Mouse (Mus musculus) retina, embryonic 14.5 days (tissue): ENCODE data around the gene Tnf.
A peak's percentile ranks its signal among the peaks of the same experiment; 100 is the strongest.

Source experiments
- DNase-seq: peaks from one replicate; pipeline ENCODE4 v3.0.0-alpha.2; 2015; ENCODE audit warnings: low spot score

Tnf gene

DNA sequence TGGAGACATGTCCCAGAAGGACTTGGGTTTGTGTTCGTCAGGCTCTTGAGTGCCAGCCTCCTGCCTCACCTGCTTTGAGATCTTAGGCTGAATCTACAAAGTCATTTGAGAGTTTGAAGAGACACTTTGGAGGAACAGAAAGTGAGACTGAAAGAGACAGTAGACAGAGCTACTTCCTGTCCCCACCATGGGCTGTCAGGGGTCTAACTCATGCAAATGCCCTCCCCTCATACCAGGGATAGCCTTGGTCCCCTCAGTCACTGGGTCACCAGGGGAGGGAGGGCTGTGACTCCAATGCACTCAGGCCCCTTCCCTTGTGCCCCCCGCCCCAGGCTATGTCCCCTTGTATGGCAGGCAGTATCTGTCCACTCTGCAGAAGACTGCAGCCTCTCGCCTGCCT is 28.5 kb downstream of the Tnf start:
- DNase-seq = no peak

DNA sequence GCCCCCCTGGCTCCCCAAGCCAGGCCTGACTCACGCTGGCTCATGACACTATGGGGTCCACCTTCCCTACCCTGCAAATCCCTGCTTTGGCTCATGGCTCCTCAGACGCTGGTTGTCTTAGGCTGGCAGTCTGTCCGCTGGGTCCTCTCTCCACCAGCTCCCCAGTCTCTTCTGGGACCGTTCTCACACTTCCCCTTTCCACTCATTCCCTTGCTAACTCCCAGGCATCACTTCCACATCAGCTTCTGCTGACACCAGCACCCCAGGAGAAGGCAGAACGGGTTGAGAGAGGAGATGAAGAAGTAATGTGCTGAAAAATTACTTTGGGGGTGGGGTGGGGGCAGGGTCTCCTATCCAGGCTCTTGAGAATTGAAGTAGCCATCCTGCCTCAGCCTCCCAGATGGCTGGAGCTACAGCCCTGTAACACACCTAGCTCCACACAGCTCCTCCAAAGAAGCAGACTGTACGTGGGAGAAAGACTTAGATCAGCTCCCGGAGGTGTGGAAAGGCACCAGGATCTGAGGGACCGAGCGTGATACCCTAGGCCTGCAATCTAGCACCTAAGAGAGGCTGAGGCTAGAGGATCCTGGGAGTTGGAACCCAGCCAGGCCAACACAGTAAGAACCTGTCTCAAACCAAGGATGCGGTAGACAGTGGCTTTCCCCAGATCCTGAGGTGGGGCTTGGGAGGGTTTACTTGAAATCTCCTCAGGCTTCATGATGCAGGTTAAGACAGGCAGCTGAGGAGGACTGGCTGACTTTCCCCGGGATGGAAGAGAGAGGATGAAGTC is 29.2 kb downstream of the Tnf start:
- DNase-seq = no peak

DNA sequence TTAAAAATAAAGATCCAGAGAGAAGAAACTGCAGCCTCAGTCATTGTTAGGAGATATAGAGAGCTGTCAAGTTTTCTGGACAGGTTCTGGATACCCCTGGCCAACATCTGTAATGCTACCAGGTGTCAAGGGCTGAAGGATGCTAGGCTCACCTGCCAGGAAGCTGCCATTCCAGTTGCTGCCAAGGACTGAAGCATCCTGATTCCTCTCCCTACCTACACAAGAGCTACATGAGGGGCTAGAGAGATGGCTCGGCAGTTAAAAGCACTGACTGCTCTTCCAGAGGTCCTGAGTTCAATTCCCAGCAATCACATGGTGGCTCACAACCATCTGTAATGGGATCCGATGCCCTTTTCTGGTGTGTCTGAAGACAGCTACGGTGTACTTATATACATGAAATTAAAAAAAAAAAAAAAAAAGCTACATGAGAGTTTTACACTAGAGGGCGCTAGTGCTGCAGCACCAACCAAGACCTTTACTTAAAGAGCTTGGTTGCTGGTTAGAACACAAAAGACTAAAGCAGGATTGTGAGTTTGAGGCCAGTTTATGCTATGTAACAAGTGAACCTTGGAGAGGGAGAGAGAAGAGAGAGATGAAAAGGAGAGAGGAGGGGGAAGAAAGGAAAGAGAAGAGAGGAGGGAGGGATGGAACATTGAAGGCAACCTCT is 33.1 kb downstream of the Tnf start:
- peak; percentile 88 for DNase-seq

DNA sequence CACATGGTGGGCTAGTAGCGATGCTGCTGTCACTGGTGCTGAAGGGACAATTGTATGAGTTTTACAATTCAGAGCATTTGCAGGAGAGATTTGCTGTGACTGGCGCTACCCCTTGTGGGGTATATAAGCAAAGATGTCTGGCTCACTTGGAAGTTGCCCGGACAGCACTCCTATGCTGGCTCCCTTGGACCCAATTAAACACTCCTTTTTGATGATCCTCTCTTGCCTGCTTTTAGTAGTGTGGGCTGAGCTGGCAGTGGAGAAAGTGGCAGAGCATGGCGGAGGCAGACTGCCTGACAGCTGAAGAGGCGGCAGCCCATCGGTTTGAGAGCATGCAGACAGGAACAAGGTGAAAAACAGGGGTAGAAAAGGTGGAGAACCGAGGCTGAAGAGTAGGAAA is 34.0 kb downstream of the Tnf start:
- DNase-seq = no peak

DNA sequence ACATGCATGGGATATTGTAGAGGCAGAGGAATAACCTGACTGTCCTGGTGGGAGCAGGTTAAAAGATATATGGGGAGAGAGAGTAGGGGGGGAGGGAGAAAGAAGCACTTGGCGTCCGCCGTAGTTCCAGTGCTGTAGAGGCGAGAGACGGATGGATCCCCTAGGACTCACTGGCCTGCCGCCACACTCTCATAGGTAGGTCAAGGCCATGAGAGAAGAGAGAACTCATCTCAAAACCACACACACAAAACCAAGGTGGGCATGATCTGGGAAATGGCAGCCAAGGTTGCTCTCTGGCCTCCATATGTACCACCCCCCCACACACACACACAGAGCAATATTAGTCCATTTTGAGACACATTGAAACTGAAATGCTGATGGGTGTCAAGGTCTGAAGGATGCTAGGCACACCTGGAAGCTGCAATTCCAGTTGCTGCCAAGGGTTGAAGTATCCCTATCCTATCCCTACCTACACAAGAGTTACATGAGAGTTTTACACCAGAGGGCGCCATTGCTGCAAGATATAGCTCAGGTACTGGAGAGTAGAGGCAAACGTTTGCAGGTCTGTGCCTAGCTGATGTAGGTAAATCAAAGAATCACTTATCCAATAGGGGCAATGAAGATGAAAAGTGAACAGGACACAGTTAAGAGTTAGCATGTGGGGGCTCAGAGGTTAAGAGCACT is 35.3 kb downstream of the Tnf start:
- peak; percentile 78 for DNase-seq

DNA sequence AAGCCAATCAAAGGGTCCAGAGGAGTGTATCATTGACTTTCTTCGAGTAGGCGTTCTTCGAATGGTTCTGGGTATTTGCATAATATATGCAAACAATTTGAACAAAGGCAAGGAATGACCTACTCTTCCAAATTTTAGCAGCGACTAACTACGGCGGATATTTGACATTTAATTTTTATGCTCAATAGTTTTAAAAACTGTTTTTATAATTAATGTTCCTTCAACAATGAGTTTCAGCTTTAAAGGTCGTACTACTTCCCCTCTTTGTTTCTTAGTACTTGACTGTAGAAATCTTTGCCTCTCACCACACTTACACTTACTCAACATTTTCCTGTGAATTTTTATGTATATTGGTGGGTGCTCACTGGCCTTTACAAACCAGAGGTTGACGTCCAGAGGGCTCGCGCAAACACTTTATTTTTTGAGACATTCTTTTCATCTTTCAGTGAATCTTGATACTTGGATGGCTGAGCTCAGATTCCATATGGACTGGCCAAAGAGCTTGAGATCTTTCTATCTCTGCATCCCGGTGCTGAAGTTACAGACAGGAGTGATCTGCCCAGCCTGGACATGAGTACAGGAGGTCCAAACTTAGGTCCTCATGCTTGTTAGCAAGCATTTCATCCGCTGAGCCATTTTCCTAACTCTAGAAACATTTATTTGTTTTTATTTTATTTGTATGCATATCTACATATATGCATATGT is 36.2 kb downstream of the Tnf start:
- no peak for DNase-seq

DNA sequence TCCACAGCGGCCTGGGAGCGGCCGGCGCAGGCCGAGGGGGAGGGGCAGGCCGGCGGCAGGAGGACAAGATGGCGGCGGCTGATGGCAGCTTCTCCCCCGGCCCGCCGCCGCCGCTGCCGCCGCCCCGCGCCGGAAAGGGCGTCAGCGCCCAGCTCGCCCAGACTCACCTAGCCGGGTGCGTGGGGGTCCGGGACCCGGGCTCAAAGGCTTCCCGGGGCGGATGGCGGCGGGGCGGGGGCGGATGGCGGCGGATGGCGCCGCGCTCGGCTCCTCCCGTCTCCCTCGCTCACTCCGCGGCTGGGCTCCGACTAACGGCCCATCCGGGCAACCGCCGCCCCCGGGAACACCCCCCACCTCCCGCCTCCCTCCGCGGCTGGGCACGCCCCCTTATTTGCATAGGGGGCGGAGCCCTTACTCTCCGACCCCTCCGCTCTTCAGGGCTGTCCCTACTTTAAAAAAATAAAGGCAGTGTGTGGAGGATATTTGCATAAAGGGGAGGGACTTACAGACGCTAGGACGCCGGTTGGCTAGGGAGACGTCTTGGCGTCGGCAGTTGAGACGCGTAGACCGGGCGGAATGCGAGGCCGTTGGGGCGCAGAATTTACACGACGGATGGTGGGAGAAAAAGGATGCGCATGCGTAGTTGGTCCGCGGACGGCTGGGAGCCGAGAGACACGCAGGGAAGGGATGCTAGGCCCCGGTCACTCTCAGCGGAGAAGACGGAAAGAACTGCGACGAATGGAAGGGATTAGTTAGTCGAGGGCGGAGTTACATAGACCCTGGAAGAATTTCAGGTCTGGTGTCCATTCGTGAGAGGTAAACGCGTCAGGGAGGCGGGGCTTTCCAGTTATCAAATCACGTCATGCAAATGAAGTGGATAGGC is 37.0 kb downstream of the Tnf start, which contains the start of gene Prrc2a:
Prrc2a (minus strand) TSS at position 330 of the 883 bp plus-strand sequence.
- DNase-seq = peak; percentile 99

DNA sequence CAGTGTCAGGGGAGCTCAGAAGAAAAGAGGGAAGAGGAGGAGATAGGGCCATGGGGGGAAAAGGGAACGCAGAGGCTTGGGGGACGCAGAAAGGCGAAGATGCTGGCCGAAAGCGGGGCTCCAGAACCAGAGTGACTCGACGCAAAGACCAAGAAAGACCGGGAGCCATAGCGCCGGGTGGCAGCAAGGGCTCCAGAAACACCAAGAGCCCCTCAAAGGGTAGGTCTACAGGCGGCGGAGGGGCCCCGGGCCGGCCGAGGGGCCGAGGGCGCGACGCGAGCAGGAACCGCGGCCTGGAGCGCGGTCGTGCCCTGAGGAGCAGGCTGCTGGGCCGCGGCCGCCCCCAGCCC is 37.6 kb downstream of the Tnf start:
- no peak for DNase-seq

DNA sequence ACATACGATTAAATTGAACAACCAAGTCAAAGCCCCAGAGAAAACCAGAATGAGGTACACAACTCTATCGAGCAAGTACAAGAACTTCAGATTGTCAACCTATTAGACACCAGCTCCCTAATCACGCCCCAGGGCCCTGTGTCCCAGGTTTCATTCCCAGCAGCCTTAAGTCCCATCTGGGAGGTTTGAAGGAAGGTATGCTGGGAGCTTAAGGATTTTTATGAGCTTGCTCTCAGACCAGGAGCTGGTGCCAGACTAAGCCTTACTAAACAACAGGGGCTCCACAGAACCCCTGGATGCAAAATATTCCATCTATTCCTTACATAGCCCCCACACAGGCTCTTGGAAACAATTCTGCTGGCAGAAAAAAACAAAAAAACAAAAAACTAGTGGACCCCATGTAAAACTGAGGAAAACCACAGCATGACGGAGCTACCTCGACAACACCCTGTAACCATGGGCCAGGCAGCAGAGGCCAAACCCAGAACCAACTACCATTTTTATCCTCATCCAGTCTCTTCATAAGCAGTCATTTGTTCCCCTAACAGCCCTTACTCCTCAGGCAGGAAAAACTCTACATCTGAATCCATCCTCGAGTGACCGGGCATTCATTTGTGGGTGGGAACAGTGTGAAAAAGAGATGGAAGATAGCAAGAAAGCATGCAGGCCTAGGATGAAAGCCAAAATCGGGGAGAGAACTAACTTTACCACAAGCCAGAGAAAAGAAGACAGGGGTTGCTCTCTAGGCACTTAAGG is 38.3 kb downstream of the Tnf start:
- no peak for DNase-seq

DNA sequence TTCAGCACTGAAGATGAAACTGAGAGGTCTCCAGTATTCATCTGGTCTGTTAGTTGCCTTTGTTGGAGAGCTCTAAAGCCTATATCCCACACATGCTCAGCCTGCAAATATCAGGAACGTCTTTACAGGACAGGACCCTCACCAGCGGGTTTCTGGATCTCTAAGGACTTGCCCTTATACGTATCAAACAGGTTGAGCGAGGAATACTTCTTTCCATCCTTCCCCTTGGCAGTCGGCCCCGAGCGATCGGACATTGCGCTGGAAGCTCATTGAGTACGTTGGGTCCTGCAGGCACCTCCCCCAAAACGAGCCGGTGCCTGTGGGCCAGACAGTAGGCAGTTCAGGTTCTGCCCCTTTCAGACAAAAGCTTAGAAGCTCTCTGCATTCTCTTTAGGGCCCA is 39.1 kb downstream of the Tnf start:
- no peak for DNase-seq

DNA sequence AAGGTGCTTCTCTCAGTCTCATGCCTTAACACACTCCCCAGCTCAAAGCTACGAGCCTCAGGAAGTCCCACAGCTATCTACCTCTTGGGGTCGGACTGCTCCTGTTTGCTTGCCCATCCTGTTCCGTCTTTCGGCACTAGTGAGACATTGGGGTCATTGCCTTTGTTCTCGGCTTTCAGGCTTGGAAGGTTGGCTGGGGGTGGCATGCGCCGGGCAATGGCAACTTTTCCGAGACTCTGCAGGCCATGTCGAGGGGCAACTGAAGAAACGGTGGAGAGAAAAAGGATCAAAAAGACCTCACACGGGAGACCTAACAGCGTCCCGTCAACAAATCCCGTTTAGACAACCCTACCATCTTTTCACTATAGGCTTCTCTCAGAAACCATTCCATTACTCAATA is 39.7 kb downstream of the Tnf start:
- no peak for DNase-seq

DNA sequence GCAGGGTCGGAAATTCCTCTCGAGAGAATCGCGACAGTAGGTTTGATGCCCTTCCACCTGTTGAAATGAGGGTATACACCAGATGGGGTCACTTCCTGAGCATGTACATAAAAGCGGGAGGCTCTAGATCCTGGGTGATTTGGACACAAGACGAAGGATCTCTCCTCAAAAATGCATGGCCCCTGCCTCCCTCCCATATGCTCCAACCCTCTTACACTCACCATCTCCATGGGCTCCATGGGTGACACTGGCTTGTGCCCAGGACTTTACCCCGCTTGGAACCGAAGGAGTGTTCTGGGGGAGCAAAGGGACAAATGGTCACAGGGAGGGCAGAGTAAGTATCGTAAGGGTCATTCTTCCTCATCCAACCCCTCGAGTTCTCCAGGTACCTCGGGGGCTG is 40.4 kb downstream of the Tnf start:
- DNase-seq = no peak

DNA sequence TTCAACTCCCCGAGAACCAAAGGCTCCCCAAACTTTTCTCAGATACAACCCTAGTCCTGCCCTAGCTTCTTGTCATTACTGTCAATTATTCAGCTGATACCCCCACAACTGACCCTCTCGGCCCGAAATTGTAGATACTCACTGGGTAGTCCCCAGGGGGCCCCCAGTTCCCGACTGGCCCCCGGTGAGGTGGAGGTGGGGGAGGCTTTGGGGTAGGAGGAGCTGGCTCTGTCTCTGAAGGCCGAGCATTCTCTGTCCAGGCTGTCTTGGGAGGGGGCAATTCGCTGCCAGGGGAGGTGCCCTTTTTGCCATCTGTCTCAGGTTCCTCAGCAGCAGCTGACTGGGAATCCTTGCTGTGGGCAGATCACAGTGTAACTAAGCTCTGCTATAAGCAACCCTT is 42.2 kb downstream of the Tnf start:
- no peak for DNase-seq

DNA sequence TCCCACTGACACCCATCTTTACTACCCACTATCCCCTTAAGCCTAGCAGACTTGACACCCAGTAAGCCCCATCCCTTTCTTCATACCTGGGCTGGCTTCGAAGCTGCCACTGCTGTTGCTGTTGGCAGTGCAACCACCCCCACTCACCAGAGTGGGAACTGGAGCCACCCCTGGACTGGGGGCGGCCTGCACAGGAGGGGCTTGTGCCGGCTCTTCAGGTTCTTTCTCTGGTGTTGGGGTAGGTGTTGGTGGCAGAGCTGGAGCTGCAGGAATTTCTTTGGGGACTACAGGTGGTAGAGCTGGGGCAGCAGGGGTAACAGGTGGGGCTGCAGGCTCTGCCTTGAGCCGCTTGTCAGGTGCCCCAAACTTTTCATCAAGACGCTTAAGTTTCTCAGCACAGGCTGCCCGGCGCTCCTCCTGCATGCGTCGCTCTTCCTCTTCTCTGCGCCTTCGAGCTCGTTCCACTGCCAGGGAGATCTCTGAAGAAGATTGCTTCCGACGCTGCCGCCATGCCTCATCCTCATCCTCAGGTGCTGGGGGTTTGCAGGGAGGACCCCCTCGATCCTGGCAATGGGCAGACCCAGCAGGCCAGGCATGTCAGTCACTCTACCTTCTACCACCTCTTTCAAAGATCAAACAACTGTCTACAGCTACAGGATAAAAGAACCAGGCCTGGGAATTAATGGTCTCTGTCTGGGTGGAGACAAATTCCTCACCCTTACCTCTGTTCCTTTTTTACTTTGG is 42.8 kb downstream of the Tnf start:
- DNase-seq = no peak

DNA sequence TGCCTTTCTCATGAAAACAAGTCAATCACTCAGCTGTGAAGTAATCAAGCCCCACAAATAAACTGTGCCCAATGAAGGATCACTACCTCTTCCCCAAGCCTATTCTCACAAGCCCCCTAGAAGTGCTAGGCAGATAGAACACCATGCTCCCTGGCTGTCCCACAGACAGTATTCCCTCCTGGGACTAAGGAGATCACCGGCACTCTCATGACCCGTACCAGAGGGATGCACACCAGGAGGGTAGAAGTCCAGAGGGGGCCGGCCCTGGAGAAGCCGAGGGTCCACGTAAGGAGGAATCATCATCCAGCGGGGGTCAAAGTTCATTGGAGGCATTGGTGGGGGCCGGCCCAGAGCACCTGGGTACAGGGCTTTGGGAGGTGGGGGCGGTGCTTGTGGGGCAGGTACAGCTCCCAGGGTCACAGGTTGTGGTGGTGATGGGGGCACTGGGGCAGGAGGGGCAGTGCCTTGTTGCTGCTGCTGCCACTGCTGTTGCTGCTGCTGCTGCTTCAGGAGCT is 44.1 kb downstream of the Tnf start:
- DNase-seq = no peak

DNA sequence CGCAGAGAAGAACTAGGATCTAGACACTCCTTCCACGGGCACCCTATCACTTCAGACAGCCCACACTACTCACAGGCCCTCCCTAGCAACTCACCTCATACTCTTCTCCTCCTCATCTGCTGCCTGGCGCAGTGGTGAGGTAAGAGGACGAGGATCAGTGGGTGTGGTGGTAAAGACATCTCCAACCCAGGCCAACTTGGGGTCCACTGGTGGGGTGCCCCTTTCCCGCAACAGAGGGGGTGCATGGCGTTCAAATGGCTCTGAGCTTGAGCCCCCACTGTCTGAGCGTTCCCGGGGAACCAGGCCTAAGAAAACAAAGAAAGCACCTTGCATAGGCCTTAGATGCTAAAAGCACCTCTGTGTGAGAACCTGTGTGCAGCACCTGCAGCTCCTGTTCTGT is 44.6 kb downstream of the Tnf start:
- DNase-seq = no peak

DNA sequence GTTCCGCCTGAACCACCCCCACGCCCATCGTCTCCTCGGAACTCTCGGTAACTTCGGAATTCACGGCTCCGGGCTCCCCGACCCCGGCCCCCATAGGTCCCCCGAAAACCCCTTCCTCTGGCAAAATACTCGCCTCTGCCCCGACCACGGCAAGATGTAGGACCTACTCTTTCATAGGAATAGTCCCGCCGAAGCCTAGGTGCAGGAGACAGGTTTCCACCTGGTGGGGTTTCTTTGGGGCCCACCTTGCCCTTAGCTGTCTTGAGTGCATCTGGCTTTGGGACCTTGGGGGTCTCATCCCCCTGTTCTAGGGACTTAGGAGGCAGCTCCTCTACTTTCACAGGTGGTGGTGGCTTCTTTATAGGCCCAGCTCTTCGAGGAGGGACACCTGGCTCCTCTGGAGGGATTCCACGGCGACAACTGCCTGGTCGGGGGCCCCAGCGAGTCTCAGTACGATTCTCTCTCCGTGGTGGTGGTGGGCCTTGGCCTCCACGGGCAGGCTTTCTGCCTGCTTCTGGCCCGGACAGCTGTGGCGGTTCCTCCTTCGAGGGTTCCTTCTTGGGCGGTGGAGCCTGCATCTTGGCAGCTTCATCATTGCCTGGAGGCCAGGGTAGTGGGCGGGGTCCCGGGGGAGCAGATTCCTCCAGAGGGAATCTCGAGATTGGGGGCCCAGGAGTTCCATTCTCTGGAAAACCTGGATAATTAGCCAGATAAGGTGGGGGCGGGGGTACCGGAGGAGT is 45.2 kb downstream of the Tnf start:
- DNase-seq = no peak

DNA sequence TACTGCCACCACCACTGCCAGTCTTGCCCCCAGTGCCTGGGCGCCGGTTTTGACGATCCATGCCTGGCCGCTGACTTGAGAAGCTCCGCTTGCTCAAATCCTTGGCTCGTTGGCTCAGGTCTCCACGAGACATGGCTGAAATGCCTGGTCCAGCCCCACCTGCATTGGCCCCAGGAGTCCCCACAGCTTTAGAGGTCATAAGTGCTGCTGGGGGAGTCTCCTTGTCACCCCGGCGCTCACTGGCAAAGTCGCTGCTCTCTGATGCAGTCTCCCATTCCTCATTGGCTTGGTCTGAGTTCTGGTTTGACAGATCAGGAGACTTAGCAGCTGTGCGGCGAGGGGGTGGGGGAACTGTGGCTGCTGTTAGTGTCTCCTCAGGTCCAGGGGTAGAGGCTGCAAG is 46.4 kb downstream of the Tnf start:
- no peak for DNase-seq

DNA sequence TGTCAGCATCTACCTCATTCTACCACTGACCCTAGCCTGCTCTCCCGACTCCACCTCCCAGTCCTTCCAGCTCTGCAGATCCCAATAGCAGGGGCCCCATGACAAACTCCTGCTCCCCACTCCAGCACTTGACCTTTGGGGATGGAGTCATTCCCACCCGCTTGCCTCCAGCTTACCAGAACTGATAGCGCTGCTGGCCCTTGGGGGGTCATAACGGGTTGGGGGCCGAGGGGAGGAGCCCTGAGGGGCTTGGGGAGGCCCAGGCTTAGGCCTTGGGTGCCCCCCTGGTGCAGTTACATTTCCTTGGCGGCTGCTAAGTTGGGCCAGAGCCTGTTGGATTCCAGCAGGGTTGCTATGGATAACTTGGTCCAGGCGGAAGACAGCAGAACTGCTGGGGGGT is 47.2 kb downstream of the Tnf start:
- no peak for DNase-seq
